14 mouse cellular contexts compared by ENCODE assay signal in the genomic region with DNA sequence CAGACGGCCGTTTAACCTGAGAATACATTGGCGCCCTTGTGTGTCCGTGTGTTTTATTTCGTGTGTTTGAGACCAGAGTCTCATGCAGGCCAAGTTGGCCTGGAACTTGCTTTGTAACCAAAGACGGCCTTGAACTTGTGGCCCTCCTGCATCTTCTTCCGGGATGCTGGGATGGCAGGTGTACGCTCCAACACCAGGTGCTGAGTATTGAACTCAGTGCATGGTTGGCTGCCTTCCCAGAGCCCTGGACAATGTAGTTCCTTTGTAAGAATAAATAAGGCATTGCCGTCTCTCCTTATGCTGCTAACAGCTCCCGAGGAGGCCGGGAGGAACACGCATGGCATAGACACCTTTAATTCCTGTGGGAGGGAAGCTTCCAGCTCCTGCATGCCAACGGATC. TPM values are rescaled to one million over a fixed set of nuclear protein-coding genes. Genes with fewer than 3 reads are reported as not detected.
A peak's percentile ranks its signal among the peaks of the same experiment; 100 is the strongest.
DNase-seq lines count a peak whose midpoint lies in the region; TF ChIP-seq lines count a peak whose summit lies in the region.
"Had no signal": no experiment of that assay in that cellular context is flagged by ENCODE, and none has a peak within 500 bp of the region (broad histone marks: within the 10 kb centered on the region; RNA-seq: fewer than 3 reads in every experiment).

No protein-coding gene starts in this region.

- 41% methylated on average over 13 of the region's 13 CpGs for WGBS in lung, adult 2 months

- peak; percentile 93 for DNase-seq in heart, adult 11 months
- no peak for DNase-seq in heart, postnatal 36 days
- peak; percentile 34 for DNase-seq in left cerebral cortex, postnatal 4 days
- no peak for DNase-seq in left cerebral cortex, adult 11 months (ENCODE audit: low spot score)
- no peak for DNase-seq in MEL (ENCODE audit: low read depth, low spot score)
- no peak for DNase-seq in lung, adult 2 months
- no peak for DNase-seq in cerebellum, adult 11-12 months

- H3K4me1 ChIP-seq in MEL (ENCODE audit: control insufficient read depth in 1 of 2, insufficient read depth in 2 of 2, low read length in 2 of 2) = peaks cover 10 to 33% of the 10 kb centered on the region in 2 experiments
- H3K4me1 ChIP-seq in brown adipose tissue, adult 24 weeks (ENCODE audit: control insufficient read depth, insufficient read depth, insufficient read length, low read length) = peaks cover 29% of the 10 kb centered on the region
- peaks cover 12% of the 10 kb centered on the region for H3K4me1 ChIP-seq in lung, adult 2 months (ENCODE audit: control insufficient read depth, insufficient read depth, low read length)

- no peaks in the 10 kb centered on the region for H3K9me3 ChIP-seq in MEL (replicated peaks; ENCODE audit: insufficient read depth, low read length)
- H3K9me3 ChIP-seq: forebrain, embryonic 13.5 days; heart, embryonic 12.5 days; hindbrain, embryonic 13.5 days had no signal

- H3K79me2 ChIP-seq in MEL (ENCODE audit: control insufficient read depth, insufficient read depth, low read length, poor library complexity) = no peaks in the 10 kb centered on the region

- H3K36me3 ChIP-seq in MEL (ENCODE audit: control insufficient read depth in 1 of 2, insufficient read depth in 2 of 2, low read length in 2 of 2) = peaks cover 0 to 19% of the 10 kb centered on the region in 2 experiments; a peak in 2 of 4 replicates

- TF ChIP-seq EP300 in MEL (IDR thresholded peaks at IDR 0.05; ENCODE audit: low read depth in 1 of 2, low read length in 2 of 2) = no peak

- no peak for TF ChIP-seq POLR2A in MEL (IDR thresholded peaks at IDR 0.05; ENCODE audit: control insufficient read depth in 1 of 2, insufficient read depth in 1 of 2, low read depth in 1 of 2, low read length in 2 of 2, poor library complexity in 1 of 2)
- no peak for TF ChIP-seq POLR2A in lung, adult 2 months (IDR thresholded peaks at IDR 0.05; ENCODE audit: borderline replicate concordance, extremely low read depth, low read depth, low read length)

- intact Hi-C loops in heart, postnatal 36 days (cut with DNase I) = no loop called here
- intact Hi-C loops in left cerebral cortex, postnatal 4 days (cut with DNase I) = no loop called here

- no peaks in the 10 kb centered on the region for H3K27me3 ChIP-seq in MEL (ENCODE audit: control insufficient read depth in 1 of 2, insufficient read depth in 2 of 2, low read length in 2 of 2)
- H3K27me3 ChIP-seq: forebrain, embryonic 13.5 days; heart, embryonic 12.5 days; hindbrain, embryonic 13.5 days had no signal

- peak overlapping the region; percentile 18 to 30; a peak in 3 of 4 replicates for H3K4me3 ChIP-seq in MEL (ENCODE audit: control insufficient read depth in 1 of 2, insufficient read depth in 1 of 2, low read depth in 2 of 2, low read length in 2 of 2)
- H3K4me3 ChIP-seq in brown adipose tissue, adult 24 weeks (ENCODE audit: insufficient read depth, low read depth, low read length) = no peak overlapping the region
- H3K4me3 ChIP-seq in lung, adult 2 months (replicated peaks; ENCODE audit: extremely low read depth, low read depth, low read length) = no peak overlapping the region
- H3K4me3 ChIP-seq: forebrain, embryonic 13.5 days; heart, embryonic 12.5 days; hindbrain, embryonic 13.5 days had no signal

- H3K27ac ChIP-seq in MEL (ENCODE audit: control insufficient read depth, low read depth, low read length) = peak overlapping the region; percentile 73
- H3K27ac ChIP-seq in brown adipose tissue, adult 24 weeks (replicated peaks; ENCODE audit: low read depth, low read length) = peak overlapping the region; percentile 95; the same call in 1 of the 2 replicates
- H3K27ac ChIP-seq: forebrain, embryonic 13.5 days; hindbrain, embryonic 13.5 days; kidney, postnatal 0 days had no signal

- TF ChIP-seq RAD21 in MEL (IDR thresholded peaks at IDR 0.05; ENCODE audit: low read depth, low read length) = no peak

- peak overlapping the region; percentile 21 for H3K9ac ChIP-seq in MEL (ENCODE audit: control insufficient read depth, low read depth, low read length, poor library complexity, severe bottlenecking)
- H3K9ac ChIP-seq: forebrain, embryonic 13.5 days; heart, embryonic 12.5 days; hindbrain, embryonic 13.5 days had no signal

- TF ChIP-seq CTCF in MEL (IDR thresholded peaks at IDR 0.05 in 2 of 3, conservative IDR thresholded peaks at IDR 0.05 in 1 of 3; ENCODE audit: control insufficient read depth in 1 of 3, insufficient read depth in 1 of 3, low read depth in 2 of 3, low read length in 3 of 3, poor library complexity in 1 of 3, severe bottlenecking in 1 of 3) = no peak
- TF ChIP-seq CTCF in lung, adult 2 months (IDR thresholded peaks at IDR 0.05; ENCODE audit: insufficient read depth, low read length) = no peak

TF ChIP-seq in MEL, 35 proteins besides CTCF, POLR2A, EP300 and RAD21:
- TF ChIP-seq TCF12 (IDR thresholded peaks at IDR 0.05; ENCODE audit: low read depth, low read length) (no peak), NELFE (IDR thresholded peaks at IDR 0.05; ENCODE audit: low read depth, low read length) (no peak), MYB (IDR thresholded peaks at IDR 0.05; ENCODE audit: low read depth, low read length) (no peak), HCFC1 (IDR thresholded peaks at IDR 0.05; ENCODE audit: low read depth, low read length) (no peak; the same call in 1 of the 2 replicates), UBTF (IDR thresholded peaks at IDR 0.05; ENCODE audit: borderline replicate concordance, insufficient read depth, low read depth, low read length) (no peak), USF2 (IDR thresholded peaks at IDR 0.05; ENCODE audit: borderline replicate concordance in 1 of 2, insufficient read depth in 1 of 2, low read depth in 1 of 2, low read length in 2 of 2) (no peak), POLR2AphosphoS2 (IDR thresholded peaks at IDR 0.05; ENCODE audit: low read length) (no peak), CHD2 (IDR thresholded peaks at IDR 0.05; ENCODE audit: low read length) (no peak), GABPA (IDR thresholded peaks at IDR 0.05; ENCODE audit: low read depth, low read length) (no peak), TAL1 (IDR thresholded peaks at IDR 0.05; ENCODE audit: low read length) (no peak), NRF1 (IDR thresholded peaks at IDR 0.05; ENCODE audit: insufficient read depth, low read depth, low read length, poor library complexity, severe bottlenecking) (no peak), SIN3A (IDR thresholded peaks at IDR 0.05; ENCODE audit: low read length) (no peak)
TF ChIP-seq in MEL: peak in this region for 0.

RNA-seq across cellular contexts. Expression of gene Zc3h12a, which starts 10.7 kb away (rescaled TPM):
- total RNA-seq in heart, postnatal 36 days (2021) = 1 to 10 TPM; 3.3 to 4.5 TPM
- total RNA-seq in left cerebral cortex, postnatal 4 days (2021) = under 1 TPM; 0.58 to 0.60 TPM
- 0.92 and 0.95 TPM in 2 replicates for total RNA-seq in MEL (2012; rRNA removed)
- polyA plus RNA-seq in MEL (2012; ENCODE audit: insufficient read depth in 1 of 2, insufficient read length in 2 of 2, low read depth in 1 of 2, low replicate concordance in 2 of 2, missing spikeins in 1 of 2) = 1 to 10 TPM in 1 of 2 experiments, not detected in 1; 3.3 TPM
- 3.1 and 5.4 TPM in 2 replicates for polyA plus RNA-seq in brown adipose tissue, adult 24 weeks (2012; ENCODE audit: insufficient read depth, insufficient read length, missing spikeins)
- polyA plus RNA-seq in lung, adult 2 months (2012; rRNA removed) = 11.9 and 13.9 TPM in 2 replicates

RNA-seq across cellular contexts. Expression of gene Meaf6, which starts 32.0 kb away (rescaled TPM):
- 10 to 100 TPM; 19.9 to 21.3 TPM for total RNA-seq in heart, postnatal 36 days (2021)
- total RNA-seq in left cerebral cortex, postnatal 4 days (2021) = 100 to 1,000 TPM; 150 to 165 TPM
- 26.8 and 34.9 TPM in 2 replicates for total RNA-seq in MEL (2012; rRNA removed)
- 10 to 100 TPM in 1 of 2 experiments, not detected in 1; 46.7 TPM for polyA plus RNA-seq in MEL (2012; ENCODE audit: insufficient read depth in 1 of 2, insufficient read length in 2 of 2, low read depth in 1 of 2, low replicate concordance in 2 of 2, missing spikeins in 1 of 2)
- polyA plus RNA-seq in brown adipose tissue, adult 24 weeks (2012; ENCODE audit: insufficient read depth, insufficient read length, missing spikeins) = 15.2 and 16.5 TPM in 2 replicates
- polyA plus RNA-seq in lung, adult 2 months (2012; rRNA removed) = 9.5 and 14.2 TPM in 2 replicates

RNA-seq across cellular contexts. Expression of gene Snip1, which starts 50.5 kb away (rescaled TPM):
- total RNA-seq in heart, postnatal 36 days (2021) = 1 to 10 TPM; 6.5 to 9.2 TPM
- total RNA-seq in left cerebral cortex, postnatal 4 days (2021) = 10 to 100 TPM; 16.6 to 17.4 TPM
- 35.6 and 40.6 TPM in 2 replicates for total RNA-seq in MEL (2012; rRNA removed)
- polyA plus RNA-seq in MEL (2012; ENCODE audit: insufficient read depth in 1 of 2, insufficient read length in 2 of 2, low read depth in 1 of 2, low replicate concordance in 2 of 2, missing spikeins in 1 of 2) = 10 to 100 TPM; 33.4 to 62.2 TPM
- 8.0 and 9.0 TPM in 2 replicates for polyA plus RNA-seq in brown adipose tissue, adult 24 weeks (2012; ENCODE audit: insufficient read depth, insufficient read length, missing spikeins)
- 7.8 and 8.8 TPM in 2 replicates for polyA plus RNA-seq in lung, adult 2 months (2012; rRNA removed)

RNA-seq across cellular contexts. Expression of gene Dnali1, which starts 51.4 kb away (rescaled TPM):
- not detected for total RNA-seq in heart, postnatal 36 days (2021)
- total RNA-seq in left cerebral cortex, postnatal 4 days (2021) = under 1 TPM; 0.80 to 0.91 TPM
- total RNA-seq in MEL (2012; rRNA removed) = 0.16 TPM in 1 of 2 replicates, not detected in the other
- under 1 TPM in 1 of 2 experiments, not detected in 1; 0.08 TPM for polyA plus RNA-seq in MEL (2012; ENCODE audit: insufficient read depth in 1 of 2, insufficient read length in 2 of 2, low read depth in 1 of 2, low replicate concordance in 2 of 2, missing spikeins in 1 of 2)
- polyA plus RNA-seq in brown adipose tissue, adult 24 weeks (2012; ENCODE audit: insufficient read depth, insufficient read length, missing spikeins) = not detected in 2 replicates
- polyA plus RNA-seq in lung, adult 2 months (2012; rRNA removed) = 14.9 and 15.8 TPM in 2 replicates
- total RNA-seq: adrenal gland, postnatal 25 days; megakaryocyte-erythroid progenitor cell, adult 5-6 weeks had no signal

Comparison
In these comparisons a context has a peak if more than half of its experiments do, and no peak if none do; other contexts are left out.
1. DNase-seq: peak in heart, adult 11 months (single experiment) and left cerebral cortex, postnatal 4 days (single experiment); none in heart, postnatal 36 days (0 of 2), left cerebral cortex, adult 11 months (single experiment), MEL (single experiment), lung, adult 2 months (single experiment) and cerebellum, adult 11-12 months (single experiment).
2. H3K4me3 ChIP-seq: peak in MEL (2 of 2); none in brown adipose tissue, adult 24 weeks (single experiment) and lung, adult 2 months (single experiment).